Comparison of ENCODE assay signal across 8 mouse cellular contexts in the genomic region with DNA sequence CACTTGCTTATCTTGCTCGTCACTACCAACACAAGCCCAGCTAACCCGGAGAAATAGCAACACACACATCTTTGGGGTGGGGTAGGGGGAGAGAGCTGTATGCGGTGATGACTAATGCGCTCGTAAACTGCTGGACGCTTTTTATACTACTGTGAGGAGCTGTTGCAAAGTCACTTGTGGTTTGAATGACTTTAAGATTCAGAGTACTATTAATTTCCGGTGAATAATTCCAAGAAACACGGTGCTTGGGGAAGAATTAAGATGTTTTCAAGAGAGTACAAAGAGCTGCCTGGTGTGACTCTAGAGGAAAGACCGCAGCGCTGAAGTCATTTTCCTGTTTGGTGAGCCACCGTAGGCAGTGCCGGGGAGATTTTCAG. TPM values are rescaled to one million over a fixed set of nuclear protein-coding genes. Genes with fewer than 3 reads are reported as not detected.
DNase-seq lines count a peak whose midpoint lies in the region; ATAC-seq and TF ChIP-seq lines count a peak whose summit lies in the region.

No protein-coding gene starts in this region.

- peak overlapping the region; percentile 56 for H3K27ac ChIP-seq in kidney, embryonic 16.5 days (ENCODE audit: low read length)
- 0 out of 2 replicates have a peak overlapping the region, but pooled peaks have one; percentile 17 for H3K27ac ChIP-seq in MEL (ENCODE audit: control insufficient read depth, low read depth, low read length)
- peak overlapping the region; percentile 54 for H3K27ac ChIP-seq in heart, embryonic 15.5 days

- intact Hi-C loops in left cerebral cortex, postnatal 14 days (cut with DNase I) = no loop called here

- peak in 1 of 2 experiments; percentile 37; a peak in 2 of 4 replicates for TF ChIP-seq EP300 in MEL (IDR thresholded peaks at IDR 0.05; ENCODE audit: low read depth in 1 of 2, low read length in 2 of 2)

- H3K4me2 ChIP-seq in kidney, embryonic 16.5 days (replicated peaks; ENCODE audit: low read depth, low read length) = no peak overlapping the region; the same call in 1 of the 2 replicates
- peak overlapping the region; percentile 49 for H3K4me2 ChIP-seq in heart, embryonic 15.5 days

- no peaks in the 10 kb centered on the region for H3K79me2 ChIP-seq in MEL (ENCODE audit: control insufficient read depth, insufficient read depth, low read length, poor library complexity)

- TF ChIP-seq RAD21 in MEL (IDR thresholded peaks at IDR 0.05; ENCODE audit: low read depth, low read length) = no peak

- no peak for DNase-seq in kidney, adult 8-10 months
- DNase-seq in MEL (ENCODE audit: low read depth, low spot score) = peak; percentile 80
- no peak for DNase-seq in layer of hippocampus, adult 9-10 months (ENCODE audit: low spot score)
- DNase-seq in right cerebral cortex, postnatal 14 days = no peak
- DNase-seq in left cerebral cortex, postnatal 14 days (ENCODE audit: low spot score in 2 of 2) = no peak

- H3K27me3 ChIP-seq in kidney, embryonic 16.5 days (ENCODE audit: insufficient read depth, low read length) = no peaks in the 10 kb centered on the region
- H3K27me3 ChIP-seq in MEL (ENCODE audit: control insufficient read depth in 1 of 2, insufficient read depth in 2 of 2, low read length in 2 of 2) = peaks cover 0 to 1% of the 10 kb centered on the region in 2 experiments; a peak in 2 of 4 replicates
- H3K27me3 ChIP-seq in heart, embryonic 15.5 days = no peaks in the 10 kb centered on the region

- TF ChIP-seq CTCF in MEL (IDR thresholded peaks at IDR 0.05 in 2 of 3, conservative IDR thresholded peaks at IDR 0.05 in 1 of 3; ENCODE audit: control insufficient read depth in 1 of 3, insufficient read depth in 1 of 3, low read depth in 2 of 3, low read length in 3 of 3, poor library complexity in 1 of 3, severe bottlenecking in 1 of 3) = no peak

- ATAC-seq in kidney, embryonic 16.5 days (ENCODE audit: low FRiP score, low TSS enrichment) = no peak
- 0 out of 2 replicates have a peak, but pooled peaks have one; percentile 7 for ATAC-seq in heart, embryonic 15.5 days (replicated peaks; ENCODE audit: insufficient number of reproducible peaks, insufficient read depth, low FRiP score, low read depth)
- ATAC-seq in monocyte, adult 5-6 weeks (replicated peaks; ENCODE audit: insufficient number of reproducible peaks, low FRiP score, low TSS enrichment, poor library complexity, severe bottlenecking) = peak; percentile 41; the same call in 1 of the 2 replicates

- H3K36me3 ChIP-seq in kidney, embryonic 16.5 days (ENCODE audit: insufficient read depth, low read length) = no peaks in the 10 kb centered on the region
- H3K36me3 ChIP-seq in MEL (ENCODE audit: control insufficient read depth in 1 of 2, insufficient read depth in 2 of 2, low read length in 2 of 2) = peaks cover 0 to 9% of the 10 kb centered on the region in 2 experiments; a peak in 2 of 4 replicates
- no peaks in the 10 kb centered on the region for H3K36me3 ChIP-seq in heart, embryonic 15.5 days

- no peak overlapping the region for H3K4me3 ChIP-seq in kidney, embryonic 16.5 days (ENCODE audit: low read length)
- no peak overlapping the region for H3K4me3 ChIP-seq in MEL (ENCODE audit: control insufficient read depth in 1 of 2, insufficient read depth in 1 of 2, low read depth in 2 of 2, low read length in 2 of 2)
- no peak overlapping the region for H3K4me3 ChIP-seq in heart, embryonic 15.5 days

- no peak overlapping the region for H3K9ac ChIP-seq in kidney, embryonic 16.5 days (replicated peaks; ENCODE audit: low read length)
- no peak overlapping the region for H3K9ac ChIP-seq in MEL (ENCODE audit: control insufficient read depth, low read depth, low read length, poor library complexity, severe bottlenecking)
- H3K9ac ChIP-seq in heart, embryonic 15.5 days = no peak overlapping the region

- no peaks in the 10 kb centered on the region for H3K9me3 ChIP-seq in kidney, embryonic 16.5 days (ENCODE audit: low read length)
- no peaks in the 10 kb centered on the region for H3K9me3 ChIP-seq in MEL (replicated peaks; ENCODE audit: insufficient read depth, low read length)
- H3K9me3 ChIP-seq in heart, embryonic 15.5 days (replicated peaks) = no peaks in the 10 kb centered on the region

- WGBS in kidney, embryonic 16.5 days = 37% methylated on average over 12 of the region's 12 CpGs
- WGBS in heart, embryonic 15.5 days = 21% methylated on average over 12 of the region's 12 CpGs

- TF ChIP-seq POLR2A in MEL (IDR thresholded peaks at IDR 0.05; ENCODE audit: control insufficient read depth in 1 of 2, insufficient read depth in 1 of 2, low read depth in 1 of 2, low read length in 2 of 2, poor library complexity in 1 of 2) = no peak

- peaks cover 28% of the 10 kb centered on the region for H3K4me1 ChIP-seq in kidney, embryonic 16.5 days (ENCODE audit: insufficient read depth, low read length)
- peaks cover 0 to 20% of the 10 kb centered on the region in 2 experiments; a peak in 2 of 4 replicates for H3K4me1 ChIP-seq in MEL (ENCODE audit: control insufficient read depth in 1 of 2, insufficient read depth in 2 of 2, low read length in 2 of 2)
- peaks cover 22% of the 10 kb centered on the region for H3K4me1 ChIP-seq in heart, embryonic 15.5 days (replicated peaks)

TF ChIP-seq in MEL, 35 proteins besides CTCF, POLR2A, EP300 and RAD21:
- no peak for TF ChIP-seq MYC (IDR thresholded peaks at IDR 0.05; ENCODE audit: low read depth, low read length)
- TF ChIP-seq MYB (IDR thresholded peaks at IDR 0.05; ENCODE audit: low read depth, low read length) = no peak
- no peak for TF ChIP-seq UBTF (IDR thresholded peaks at IDR 0.05; ENCODE audit: borderline replicate concordance, insufficient read depth, low read depth, low read length)
- no peak for TF ChIP-seq USF2 (IDR thresholded peaks at IDR 0.05; ENCODE audit: borderline replicate concordance in 1 of 2, insufficient read depth in 1 of 2, low read depth in 1 of 2, low read length in 2 of 2)
- no peak for TF ChIP-seq POLR2AphosphoS2 (IDR thresholded peaks at IDR 0.05; ENCODE audit: low read length)
- TF ChIP-seq GATA1 (IDR thresholded peaks at IDR 0.05; ENCODE audit: low read depth, low read length) = peak; percentile 72; the same call in 1 of the 2 replicates

RNA-seq across cellular contexts. Expression of gene Errfi1, which starts 45.3 kb away (rescaled TPM):
- 32.8 and 33.4 TPM in 2 replicates for polyA plus RNA-seq in kidney, embryonic 16.5 days (2015; fragmentation: Nextera tagmentation; extraction: Ambion mirVana)
- 2.1 and 2.3 TPM in 2 replicates for total RNA-seq in MEL (2012; rRNA removed)
- 1 to 10 TPM in 1 of 2 experiments, not detected in 1; 2.7 TPM for polyA plus RNA-seq in MEL (2012; ENCODE audit: insufficient read depth in 1 of 2, insufficient read length in 2 of 2, low read depth in 1 of 2, low replicate concordance in 2 of 2, missing spikeins in 1 of 2)
- polyA plus RNA-seq in heart, embryonic 15.5 days (2015; fragmentation: Nextera tagmentation; extraction: Ambion mirVana) = 10.7 and 15.3 TPM in 2 replicates
- 18.2 to 25.1 TPM (median 23.4 TPM) in 3 replicates for total RNA-seq in monocyte, adult 5-6 weeks (2017)
- total RNA-seq in left cerebral cortex, postnatal 14 days (2021) = 10 to 100 TPM; 24.2 to 33.2 TPM
